Mouse (Mus musculus) ES-E14 (cell line): ENCODE data around the gene Entpd3. TPM values are rescaled to one million over a fixed set of nuclear protein-coding genes. Genes with fewer than 3 reads are reported as not detected.

ENCODE experiments used
- DNase-seq: peaks from one replicate; pipeline ENCODE4 v3.0.0-alpha.2; 2013; ENCODE audit warnings: low read depth, low spot score
- H3K27ac ChIP-seq: 2 replicates; pipeline ENCODE4 v1.5.1; 2012; ENCODE audit warnings: low read depth, mild to moderate bottlenecking, low read length, moderate library complexity, mixed read lengths; ENCODE audit not compliant: poor library complexity, insufficient read depth, severe bottlenecking
- H3K36me3 ChIP-seq: 2 replicates; pipeline ENCODE4 v1.6.1; 2012; ENCODE audit warnings: mild to moderate bottlenecking, low read length, moderate library complexity, mixed read lengths; ENCODE audit not compliant: control insufficient read depth, poor library complexity, insufficient read depth, severe bottlenecking
- H3K4me1 ChIP-seq, 2 experiments: fragments of 150-350 bp in 1 of 2; sonication (generic) in 1 of 2; 2 replicates each; pipeline ENCODE4 v1.6.1; 2012; ENCODE audit warnings: low read length in 2 of 2, mild to moderate bottlenecking in 1 of 2, mixed read lengths in 1 of 2; ENCODE audit not compliant: control insufficient read depth in 2 of 2, insufficient read depth in 2 of 2, poor library complexity in 1 of 2
- H3K4me3 ChIP-seq, 2 experiments: fragments of 150-350 bp in 1 of 2; sonication (generic) in 1 of 2; 2 replicates each; pipeline ENCODE4 v1.5.1; 2012; ENCODE audit warnings: low read length in 2 of 2, low read depth in 1 of 2, mild to moderate bottlenecking in 1 of 2, mixed read lengths in 1 of 2; ENCODE audit not compliant: insufficient read depth in 1 of 2, poor library complexity in 1 of 2, severe bottlenecking in 1 of 2
- H3K9ac ChIP-seq: 2 replicates; pipeline ENCODE4 v1.6.1; 2012; ENCODE audit warnings: low read depth, mild to moderate bottlenecking, low read length, mixed read lengths; ENCODE audit not compliant: poor library complexity, insufficient read depth, severe bottlenecking
- H3K9me3 ChIP-seq: fragments of 150-350 bp; sonication (generic); 2 replicates; pipeline ENCODE4 v1.6.1; 2012; ENCODE audit warnings: low read depth, mild to moderate bottlenecking, low read length; ENCODE audit not compliant: control insufficient read depth, insufficient read depth
- CHD2 ChIP-seq: IDR thresholded peaks from 2 replicates; pipeline ENCODE4 v1.6.1; 2014; ENCODE audit warnings: mild to moderate bottlenecking, low read depth, low read length, inconsistent platforms
- HCFC1 ChIP-seq: IDR thresholded peaks from 2 replicates; pipeline ENCODE4 v1.6.1; 2012; ENCODE audit warnings: low read length, inconsistent platforms, borderline replicate concordance; ENCODE audit not compliant: insufficient read depth
- MAFK ChIP-seq: IDR thresholded peaks from 2 replicates; pipeline ENCODE4 v1.6.1; 2014; ENCODE audit warnings: mild to moderate bottlenecking, low read depth, low read length, inconsistent platforms; ENCODE audit not compliant: insufficient read depth
- ZC3H11A ChIP-seq: IDR thresholded peaks from 2 replicates; pipeline ENCODE4 v1.6.1; 2012; ENCODE audit warnings: low read depth, mild to moderate bottlenecking, inconsistent platforms, low read length, borderline replicate concordance
- ZNF384 ChIP-seq: IDR thresholded peaks from 2 replicates; pipeline ENCODE4 v1.6.1; 2012; ENCODE audit warnings: low read depth, low read length, inconsistent platforms
- in situ Hi-C, 2 experiments: fragments of 600-800 bp; cut with MboI; formaldehyde crosslinking; loops; one replicate each; pipeline ENCODE4 v1.15.1; 2025; ENCODE audit warnings: low sequenced_read_pairs in 2 of 2, inconsistent platforms in 1 of 2; ENCODE audit not compliant: unreplicated experiment in 2 of 2
- total RNA-seq: library from RNA; depleted of rRNA; stranded (reverse); fragments of 300-350 nt; gene quantifications from 2 replicates; pipeline ENCODE4 v1.2.3, GENCODE M21; 2012

Entpd3 gene
- total RNA-seq, 1 experiment = 0.45 TPM

GRCm38 (mm10) chr9:120550778-120551177, 11.2 kb downstream of the Entpd3 start:
- in situ Hi-C loops = no loop called here
- no peaks in the 10 kb centered on the region for H3K9me3 ChIP-seq

DNA sequence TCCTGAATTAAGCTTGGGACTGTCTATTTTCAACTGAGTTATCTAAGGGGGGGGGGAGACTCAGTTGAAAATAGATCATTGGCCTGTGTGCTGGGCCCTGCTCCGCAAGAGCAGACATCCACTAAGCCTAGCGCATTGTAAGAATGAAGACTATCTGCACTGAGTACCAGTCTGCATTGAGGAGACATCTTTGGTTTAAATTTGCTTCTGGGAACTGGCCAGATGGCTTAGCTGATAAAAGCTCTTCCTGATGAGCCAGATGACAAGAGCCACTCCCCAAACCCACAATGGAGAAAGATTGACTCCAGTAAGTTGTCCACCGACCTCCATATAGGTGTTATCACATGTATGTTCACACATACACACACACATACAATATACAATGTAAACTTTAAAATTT, 24.0 kb downstream of the Entpd3 start:
- no peak for DNase-seq
- in situ Hi-C loops = no loop called here
- Histone ChIP-seq H3K4me3 (no peak overlapping the region), H3K4me1 (no peaks in the 10 kb centered on the region), H3K27ac (no peak overlapping the region), H3K9ac (no peak overlapping the region), H3K9me3 (no peaks in the 10 kb centered on the region), H3K36me3 (no peaks in the 10 kb centered on the region)
- TF ChIP-seq ZC3H11A = no peak
- TF ChIP-seq HCFC1 = no peak
- TF ChIP-seq ZNF384 = no peak
- no peak for TF ChIP-seq MAFK
- TF ChIP-seq CHD2 = no peak

More at GRCm38 (mm10) chr9:120550778-120551177, 11.2 kb downstream of the Entpd3 start:
- Histone ChIP-seq H3K27ac (no peak overlapping the region), H3K4me3 (no peak overlapping the region), H3K4me1 (peaks cover 2 to 3% of the 10 kb centered on the region in 2 experiments; a peak in 1 of 4 replicates), H3K36me3 (no peaks in the 10 kb centered on the region), H3K9ac (no peak overlapping the region)
- TF ChIP-seq HCFC1 = no peak
- no peak for TF ChIP-seq ZNF384
- no peak for TF ChIP-seq MAFK
- no peak for TF ChIP-seq CHD2
- no peak for TF ChIP-seq ZC3H11A
- no peak for DNase-seq

- H3K4me1 ChIP-seq = no peaks in the 10 kb centered on the region
- no peaks in the 10 kb centered on the region for H3K36me3 ChIP-seq
- no peak for TF ChIP-seq HCFC1
- TF ChIP-seq CHD2 = no peak
- no peak for TF ChIP-seq ZC3H11A
- no peak for TF ChIP-seq ZNF384
- no peak for TF ChIP-seq MAFK
- in situ Hi-C loops = no loop called here
- H3K9me3 ChIP-seq = no peaks in the 10 kb centered on the region
- no peak overlapping the region for H3K9ac ChIP-seq
- no peak for DNase-seq
- H3K27ac ChIP-seq = no peak overlapping the region
- no peak overlapping the region for H3K4me3 ChIP-seq
These were observed 24.6 kb downstream of the Entpd3 start for GRCm38 (mm10) chr9:120564247-120564646.

GRCm38 (mm10) chr9:120566384-120566783, 26.8 kb downstream of the Entpd3 start:
- Histone ChIP-seq H3K4me1 (peaks cover 0 to 2% of the 10 kb centered on the region in 2 experiments; a peak in 1 of 4 replicates), H3K9ac (no peak overlapping the region), H3K27ac (no peak overlapping the region), H3K4me3 (no peak overlapping the region), H3K36me3 (no peaks in the 10 kb centered on the region), H3K9me3 (no peaks in the 10 kb centered on the region)
- DNase-seq = no peak
- in situ Hi-C loops = no loop called here
- no peak for TF ChIP-seq ZC3H11A

DNA sequence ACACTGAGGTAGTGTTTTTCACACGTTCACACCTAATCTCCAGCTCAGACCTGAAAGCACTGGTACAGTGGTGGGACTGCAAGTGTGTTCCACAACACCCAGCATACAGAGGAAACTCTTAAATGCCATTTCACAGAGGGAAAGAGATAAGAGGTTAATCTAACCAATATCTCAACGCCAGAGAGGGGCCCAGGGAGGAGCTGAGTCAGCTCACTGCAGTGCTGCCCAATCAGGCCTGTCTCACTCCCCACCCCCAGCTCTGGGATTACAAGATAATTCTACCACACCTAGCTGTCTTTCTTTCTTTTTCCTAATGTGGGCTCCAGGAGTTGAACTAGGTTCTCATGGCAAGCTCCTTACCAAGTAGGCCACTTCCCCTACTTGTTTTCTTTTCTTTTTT, 29.3 kb downstream of the Entpd3 start:
- TF ChIP-seq ZNF384 (no peak), MAFK (no peak), HCFC1 (no peak), ZC3H11A (no peak), CHD2 (no peak)
- Histone ChIP-seq H3K9ac (no peak overlapping the region), H3K9me3 (no peaks in the 10 kb centered on the region), H3K4me3 (no peak overlapping the region), H3K27ac (no peak overlapping the region), H3K4me1 (peaks cover 0 to 2% of the 10 kb centered on the region in 2 experiments; a peak in 1 of 4 replicates), H3K36me3 (peaks cover 22% of the 10 kb centered on the region)
- in situ Hi-C loops = no loop called here
- no peak for DNase-seq
